8 mouse cellular contexts compared by ENCODE assay signal in the genomic region with DNA sequence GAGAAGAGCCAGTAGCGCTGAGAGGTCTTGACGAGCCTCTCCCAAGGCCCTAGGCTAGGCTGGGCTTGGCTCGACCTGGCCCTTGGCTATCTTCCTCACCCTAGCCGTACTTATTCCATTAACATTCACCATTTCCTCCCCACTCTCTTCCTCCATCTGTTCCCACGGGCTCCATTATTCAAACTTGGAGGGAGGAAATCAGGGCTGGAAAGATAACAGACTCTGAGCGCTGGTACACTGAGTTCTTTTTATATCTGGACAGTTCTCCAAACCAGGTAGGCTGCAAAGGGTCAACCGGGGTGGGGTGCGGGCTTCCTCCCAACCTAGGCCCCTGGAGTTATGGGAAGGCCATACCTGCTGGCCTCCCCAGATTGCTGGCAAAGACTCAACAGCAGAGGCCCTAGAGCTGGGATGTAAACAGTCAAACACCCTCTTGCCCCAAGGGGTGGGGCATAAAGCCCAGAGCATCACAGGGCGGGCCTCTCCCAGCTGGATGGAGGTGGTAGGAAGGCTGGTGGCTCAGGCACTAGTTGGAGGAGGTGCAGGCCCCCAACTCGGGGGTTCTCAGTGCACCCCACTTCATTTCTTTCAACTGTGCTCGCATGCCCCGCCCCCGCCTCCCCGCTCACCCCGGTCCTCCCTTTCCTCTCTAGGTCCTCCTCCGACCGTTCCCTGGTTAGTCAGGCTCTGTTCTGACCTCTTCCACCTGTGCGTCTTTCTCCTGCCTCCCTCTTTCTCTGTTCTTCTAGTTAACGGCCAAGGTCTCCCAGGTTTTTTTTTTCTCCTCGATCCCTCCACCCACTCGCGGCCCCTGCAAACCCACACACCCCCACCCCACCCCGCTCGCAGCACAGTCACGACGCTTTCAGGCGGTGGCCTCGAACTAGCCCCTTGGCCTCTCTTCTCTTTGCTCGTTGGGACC. TPM values are rescaled to one million over a fixed set of nuclear protein-coding genes. Genes with fewer than 3 reads are reported as not detected.
A peak's percentile ranks its signal among the peaks of the same experiment; 100 is the strongest.
DNase-seq lines count a peak whose midpoint lies in the region; ATAC-seq and TF ChIP-seq lines count a peak whose summit lies in the region.

A gene (plus strand): TSS at position 146 of the 922 bp plus-strand sequence.

- peaks cover 29% of the 10 kb centered on the region for H3K36me3 ChIP-seq in forebrain, embryonic 12.5 days (replicated peaks)
- peaks cover 56% of the 10 kb centered on the region for H3K36me3 ChIP-seq in hindbrain, embryonic 10.5 days
- peaks cover 7% of the 10 kb centered on the region; the same call in 1 of the 2 replicates for H3K36me3 ChIP-seq in liver, adult 2 months (ENCODE audit: control insufficient read depth, insufficient read depth, low read length)
- peaks cover 49% of the 10 kb centered on the region for H3K36me3 ChIP-seq in midbrain, postnatal 0 days (ENCODE audit: insufficient read depth, low read length)

- no peaks in the 10 kb centered on the region for H3K79me2 ChIP-seq in liver, adult 2 months (ENCODE audit: control insufficient read depth, insufficient read depth, low read length)

- peak within 1 kb of the TSS; percentile 49; the same call in 1 of the 2 replicates for H3K9ac ChIP-seq in forebrain, embryonic 12.5 days
- H3K9ac ChIP-seq in liver, adult 2 months (ENCODE audit: low read depth, low read length), result peak within 1 kb of the TSS; percentile 48
- H3K9ac ChIP-seq in midbrain, postnatal 0 days (replicated peaks; ENCODE audit: low read length, poor library complexity, severe bottlenecking), result no peak within 1 kb of the TSS

- peak within 1 kb of the TSS; percentile 52 for H3K4me2 ChIP-seq in forebrain, embryonic 12.5 days
- H3K4me2 ChIP-seq in midbrain, postnatal 0 days (ENCODE audit: low read depth, low read length, poor library complexity, severe bottlenecking), result peak within 1 kb of the TSS; percentile 32

- no peak for TF ChIP-seq CTCF in liver, adult 2 months (IDR thresholded peaks at IDR 0.05; ENCODE audit: low read depth, low read length)
- TF ChIP-seq CTCF in midbrain, postnatal 0 days (IDR thresholded peaks at IDR 0.05), result no peak

- peaks cover 26% of the 10 kb centered on the region for H3K27me3 ChIP-seq in forebrain, embryonic 12.5 days
- peaks cover 27% of the 10 kb centered on the region for H3K27me3 ChIP-seq in hindbrain, embryonic 10.5 days (ENCODE audit: insufficient read depth, poor library complexity, severe bottlenecking)
- H3K27me3 ChIP-seq in liver, adult 2 months (ENCODE audit: control insufficient read depth, insufficient read depth, low read length), result no peaks in the 10 kb centered on the region
- peaks cover 13% of the 10 kb centered on the region for H3K27me3 ChIP-seq in midbrain, postnatal 0 days (ENCODE audit: insufficient read depth, low read length)

- WGBS in forebrain, embryonic 12.5 days, result 22% methylated on average over 29 of the region's 29 CpGs
- 21% methylated on average over 28 of the region's 29 CpGs for WGBS in hindbrain, embryonic 10.5 days
- whole genome bisulfite sequencing in liver, adult 2 months, result 52% methylated on average over 29 of the region's 29 CpGs
- 25% methylated on average over 28 of the region's 29 CpGs for WGBS in midbrain, postnatal 0 days

- DNase-seq in urinary bladder, adult 18-20 months (ENCODE audit: low spot score in 2 of 2), result peak; percentile 36 to 66
- no peak for DNase-seq in urinary bladder, postnatal 10 days (ENCODE audit: low spot score)
- no peak for DNase-seq in hindbrain, embryonic 10.5 days (ENCODE audit: low spot score)
- DNase-seq in liver, adult 2 months (ENCODE audit: extremely low read depth, low read depth, low spot score), result no peak
- no peak for DNase-seq in midbrain, postnatal 0 days (ENCODE audit: low spot score)
- no peak for DNase-seq in T-cell, adult 2 months (ENCODE audit: low spot score)
- no peak for DNase-seq in right cerebral cortex, postnatal 4 days

- H3K27ac ChIP-seq in forebrain, embryonic 12.5 days, result no peak within 1 kb of the TSS
- peak within 1 kb of the TSS; percentile 63 for H3K27ac ChIP-seq in hindbrain, embryonic 10.5 days
- peak within 1 kb of the TSS; percentile 28 for H3K27ac ChIP-seq in liver, adult 2 months (replicated peaks; ENCODE audit: insufficient read depth, low read depth, low read length)
- H3K27ac ChIP-seq in midbrain, postnatal 0 days (ENCODE audit: low read depth, low read length), result no peak within 1 kb of the TSS

- ATAC-seq in forebrain, embryonic 12.5 days (ENCODE audit: low FRiP score), result no peak
- ATAC-seq in midbrain, postnatal 0 days (ENCODE audit: low FRiP score), result no peak

- peak within 1 kb of the TSS; percentile 27 for H3K4me3 ChIP-seq in forebrain, embryonic 12.5 days (replicated peaks)
- H3K4me3 ChIP-seq in hindbrain, embryonic 10.5 days, result peak within 1 kb of the TSS; percentile 47
- H3K4me3 ChIP-seq in liver, adult 2 months (ENCODE audit: insufficient read depth, low read depth, low read length), result peak within 1 kb of the TSS; percentile 58
- peak within 1 kb of the TSS; percentile 9; the same call in 1 of the 2 replicates for H3K4me3 ChIP-seq in midbrain, postnatal 0 days (ENCODE audit: low read depth, low read length)

- TF ChIP-seq POLR2A in liver, adult 2 months (IDR thresholded peaks at IDR 0.05; ENCODE audit: extremely low read depth, insufficient read depth, low read length), result no peak

- peaks cover 11% of the 10 kb centered on the region for H3K4me1 ChIP-seq in forebrain, embryonic 12.5 days
- H3K4me1 ChIP-seq in hindbrain, embryonic 10.5 days (replicated peaks), result peaks cover 18% of the 10 kb centered on the region
- H3K4me1 ChIP-seq in liver, adult 2 months (ENCODE audit: control insufficient read depth, insufficient read depth, low read length), result no peaks in the 10 kb centered on the region
- no peaks in the 10 kb centered on the region for H3K4me1 ChIP-seq in midbrain, postnatal 0 days (ENCODE audit: insufficient read depth, low read length)

- no peaks in the 10 kb centered on the region for H3K9me3 ChIP-seq in forebrain, embryonic 12.5 days
- no peaks in the 10 kb centered on the region for H3K9me3 ChIP-seq in hindbrain, embryonic 10.5 days
- no peaks in the 10 kb centered on the region for H3K9me3 ChIP-seq in midbrain, postnatal 0 days (ENCODE audit: low read length)

RNA-seq across cellular contexts. Expression of the gene that starts here (rescaled TPM):
- 0.70 and 0.79 TPM in 2 replicates for polyA plus RNA-seq in forebrain, embryonic 12.5 days (2016; fragmentation: Nextera tagmentation; extraction: Ambion mirVana)
- polyA plus RNA-seq in hindbrain, embryonic 10.5 days (2016; fragmentation: Nextera tagmentation; extraction: Ambion mirVana), result 0.87 and 1.8 TPM in 2 replicates
- total RNA-seq in liver, adult 2 months (2014; rRNA removed), result 0.46 and 0.67 TPM in 2 replicates
- polyA plus RNA-seq in liver, adult 2 months (2012; rRNA removed), result 0.90 and 1.1 TPM in 2 replicates
- total RNA-seq in midbrain, postnatal 0 days (2014; rRNA removed), result 0.80 and 1.4 TPM in 2 replicates
- 0.62 and 0.97 TPM in 2 replicates for polyA plus RNA-seq in midbrain, postnatal 0 days (2015; fragmentation: Nextera tagmentation; extraction: Ambion mirVana)

Comparison
In these comparisons a context has a peak if more than half of its experiments do, and no peak if none do; other contexts are left out.
1. DNase-seq: peak in urinary bladder, adult 18-20 months (2 of 2); none in urinary bladder, postnatal 10 days (single experiment), hindbrain, embryonic 10.5 days (single experiment), liver, adult 2 months (single experiment), midbrain, postnatal 0 days (single experiment), T-cell, adult 2 months (single experiment) and right cerebral cortex, postnatal 4 days (single experiment).
2. H3K27ac ChIP-seq: peak in hindbrain, embryonic 10.5 days (single experiment) and liver, adult 2 months (single experiment); none in forebrain, embryonic 12.5 days (single experiment) and midbrain, postnatal 0 days (single experiment).
3. Peak in every context shown above with its lines, with median percentiles within 50 percentile points of each other: H3K4me3 ChIP-seq.